8 mouse cellular contexts compared by ENCODE assay signal in the genomic region with DNA sequence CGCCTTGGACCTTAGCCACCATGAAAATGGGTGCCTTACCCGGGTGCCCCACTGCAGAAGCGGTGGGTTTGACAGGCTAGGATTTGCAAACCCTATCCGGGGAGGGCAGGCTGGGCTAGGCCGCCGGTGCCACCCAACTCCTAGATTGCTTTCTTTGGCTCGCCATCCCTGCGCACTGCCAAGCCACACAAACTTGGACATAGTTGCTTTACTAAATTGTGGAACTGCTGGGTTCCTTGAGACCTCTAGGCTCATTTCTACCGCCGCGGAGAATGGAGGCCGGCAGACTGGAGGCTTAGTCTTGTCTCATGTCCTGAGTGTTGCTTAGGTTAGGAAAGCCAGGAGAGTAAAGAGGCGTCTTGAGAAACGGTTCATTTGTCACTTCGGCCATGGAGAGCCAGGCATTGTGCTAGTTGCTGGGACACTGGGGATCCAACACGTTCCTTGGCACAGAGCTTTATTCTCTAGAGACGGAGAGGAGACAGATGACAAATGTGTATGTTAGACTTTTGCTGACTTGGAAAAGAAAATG. TPM values are rescaled to one million over a fixed set of nuclear protein-coding genes. Genes with fewer than 3 reads are reported as not detected.
DNase-seq lines count a peak whose midpoint lies in the region; ATAC-seq and TF ChIP-seq lines count a peak whose summit lies in the region.

No protein-coding gene starts in this region.

- TF ChIP-seq CTCF in cerebellum, adult 2 months (IDR thresholded peaks at IDR 0.05; ENCODE audit: borderline replicate concordance, insufficient read depth, low read depth, low read length): no peak
- TF ChIP-seq CTCF in testis, adult 2 months (IDR thresholded peaks at IDR 0.05; ENCODE audit: control insufficient read depth, insufficient read depth, insufficient replicate concordance, low read depth, low read length): no peak

- H3K4me1 ChIP-seq in cerebellum, adult 2 months (ENCODE audit: control insufficient read depth, insufficient read depth, low read length): no peaks in the 10 kb centered on the region; the same call in 1 of the 2 replicates
- peaks cover 6% of the 10 kb centered on the region for H3K4me1 ChIP-seq in testis, adult 2 months (ENCODE audit: control insufficient read depth, insufficient read depth, low read length)
- peaks cover 23% of the 10 kb centered on the region for H3K4me1 ChIP-seq in limb, embryonic 13.5 days
- peaks cover 9% of the 10 kb centered on the region; the same call in 1 of the 2 replicates for H3K4me1 ChIP-seq in stomach, embryonic 15.5 days

- no peak for ATAC-seq in limb, embryonic 13.5 days (ENCODE audit: low FRiP score, low read depth)
- no peak for ATAC-seq in stomach, embryonic 15.5 days (ENCODE audit: insufficient read depth, low FRiP score, low read depth)

- H3K4me2 ChIP-seq in limb, embryonic 13.5 days (replicated peaks): peak overlapping the region; percentile 91
- peak overlapping the region; percentile 66 for H3K4me2 ChIP-seq in stomach, embryonic 15.5 days

- peak overlapping the region; percentile 68 for H3K9ac ChIP-seq in limb, embryonic 13.5 days
- no peak overlapping the region for H3K9ac ChIP-seq in stomach, embryonic 15.5 days

- 77% methylated on average over 17 of the region's 17 CpGs for WGBS in cerebellum, adult 2 months
- 80% methylated on average over 17 of the region's 17 CpGs for WGBS in limb, embryonic 13.5 days
- 80% methylated on average over 17 of the region's 17 CpGs for WGBS in stomach, embryonic 15.5 days

- peak overlapping the region; percentile 83 for H3K27ac ChIP-seq in cerebellum, adult 2 months (ENCODE audit: insufficient read depth, low read length)
- H3K27ac ChIP-seq in testis, adult 2 months (ENCODE audit: control insufficient read depth, insufficient read depth, low read depth, low read length): peak overlapping the region; percentile 92
- peak overlapping the region; percentile 98 for H3K27ac ChIP-seq in limb, embryonic 13.5 days
- peak overlapping the region; percentile 97 for H3K27ac ChIP-seq in stomach, embryonic 15.5 days

- no peaks in the 10 kb centered on the region for H3K9me3 ChIP-seq in limb, embryonic 13.5 days
- H3K9me3 ChIP-seq in stomach, embryonic 15.5 days: no peaks in the 10 kb centered on the region

- no peak for DNase-seq in cerebellum, adult 2 months
- DNase-seq in cerebellum, postnatal 25 days: no peak
- no peak for DNase-seq in testis, postnatal 10 days (ENCODE audit: low spot score)
- no peak for DNase-seq in spleen, postnatal 36 days (ENCODE audit: low spot score in 2 of 2)
- no peak for DNase-seq in ovary, adult 18-20 months (ENCODE audit: low spot score)

- peaks cover 4% of the 10 kb centered on the region for H3K36me3 ChIP-seq in testis, adult 2 months (ENCODE audit: control insufficient read depth, insufficient read depth, low read length)
- H3K36me3 ChIP-seq in limb, embryonic 13.5 days: peaks cover 20% of the 10 kb centered on the region
- peaks cover 15% of the 10 kb centered on the region for H3K36me3 ChIP-seq in stomach, embryonic 15.5 days

- TF ChIP-seq POLR2A in cerebellum, adult 2 months (IDR thresholded peaks at IDR 0.05; ENCODE audit: borderline replicate concordance, insufficient read depth, low read length): no peak
- TF ChIP-seq POLR2A in testis, adult 2 months (IDR thresholded peaks at IDR 0.05; ENCODE audit: control insufficient read depth, low read depth, low read length): no peak

- no peaks in the 10 kb centered on the region for H3K27me3 ChIP-seq in cerebellum, adult 2 months (ENCODE audit: control insufficient read depth, insufficient read depth, low read length)
- H3K27me3 ChIP-seq in testis, adult 2 months (ENCODE audit: control insufficient read depth, insufficient read depth, low read length): no peaks in the 10 kb centered on the region
- peaks cover 3% of the 10 kb centered on the region; the same call in 1 of the 2 replicates for H3K27me3 ChIP-seq in limb, embryonic 13.5 days
- H3K27me3 ChIP-seq in stomach, embryonic 15.5 days (replicated peaks): no peaks in the 10 kb centered on the region

- H3K4me3 ChIP-seq in cerebellum, adult 2 months (replicated peaks; ENCODE audit: insufficient read depth, low read depth, low read length): peak overlapping the region; percentile 60
- H3K4me3 ChIP-seq in testis, adult 2 months (ENCODE audit: control insufficient read depth, low read depth, low read length): peak overlapping the region; percentile 86
- H3K4me3 ChIP-seq in limb, embryonic 13.5 days: peak overlapping the region; percentile 94
- H3K4me3 ChIP-seq in stomach, embryonic 15.5 days (replicated peaks): peak overlapping the region; percentile 69

RNA-seq across cellular contexts. Expression of a gene that starts 0.8 kb away (rescaled TPM):
- polyA plus RNA-seq in cerebellum, adult 2 months (2012; rRNA removed): 414 and 429 TPM in 2 replicates
- polyA plus RNA-seq in testis, adult 2 months (2012; rRNA removed): 159 and 193 TPM in 2 replicates
- 62.3 and 62.9 TPM in 2 replicates for polyA plus RNA-seq in limb, embryonic 13.5 days (2015; fragmentation: Nextera tagmentation; extraction: Ambion mirVana)
- polyA plus RNA-seq in stomach, embryonic 15.5 days (2015; fragmentation: Nextera tagmentation; extraction: Ambion mirVana): 48.5 and 51.4 TPM in 2 replicates

RNA-seq across cellular contexts. Expression of a gene that starts 31.1 kb away (rescaled TPM):
- 1.7 and 2.5 TPM in 2 replicates for polyA plus RNA-seq in cerebellum, adult 2 months (2012; rRNA removed)
- 2.3 and 3.6 TPM in 2 replicates for polyA plus RNA-seq in testis, adult 2 months (2012; rRNA removed)
- polyA plus RNA-seq in limb, embryonic 13.5 days (2015; fragmentation: Nextera tagmentation; extraction: Ambion mirVana): 123 and 133 TPM in 2 replicates
- 96.2 and 98.2 TPM in 2 replicates for polyA plus RNA-seq in stomach, embryonic 15.5 days (2015; fragmentation: Nextera tagmentation; extraction: Ambion mirVana)

RNA-seq across cellular contexts. Expression of a gene that starts 42.3 kb away (rescaled TPM):
- 0.82 and 1.5 TPM in 2 replicates for polyA plus RNA-seq in cerebellum, adult 2 months (2012; rRNA removed)
- polyA plus RNA-seq in testis, adult 2 months (2012; rRNA removed): 0.58 and 0.78 TPM in 2 replicates
- polyA plus RNA-seq in limb, embryonic 13.5 days (2015; fragmentation: Nextera tagmentation; extraction: Ambion mirVana): not detected in 2 replicates
- polyA plus RNA-seq in stomach, embryonic 15.5 days (2015; fragmentation: Nextera tagmentation; extraction: Ambion mirVana): 0.05 TPM in 1 of 2 replicates, not detected in the other

RNA-seq across cellular contexts. Expression of a gene that starts 57.6 kb away (rescaled TPM):
- 1.2 and 1.4 TPM in 2 replicates for polyA plus RNA-seq in cerebellum, adult 2 months (2012; rRNA removed)
- polyA plus RNA-seq in testis, adult 2 months (2012; rRNA removed): 7.0 and 8.6 TPM in 2 replicates
- 2.7 and 3.2 TPM in 2 replicates for polyA plus RNA-seq in limb, embryonic 13.5 days (2015; fragmentation: Nextera tagmentation; extraction: Ambion mirVana)
- 2.8 TPM in 2 replicates for polyA plus RNA-seq in stomach, embryonic 15.5 days (2015; fragmentation: Nextera tagmentation; extraction: Ambion mirVana)

Comparison
In these comparisons a context has a peak if more than half of its experiments do, and no peak if none do; other contexts are left out.
1. RNA of a gene that starts 31.1 kb away (polyA plus RNA-seq): 123 to 133 TPM in limb, embryonic 13.5 days and 96.2 to 98.2 TPM in stomach, embryonic 15.5 days; 2.3 to 3.6 TPM in testis, adult 2 months and 1.7 to 2.5 TPM in cerebellum, adult 2 months; every median in the first group is over 10 times any median in the second.
2. Peak in every context shown above with its lines, with median percentiles within 50 percentile points of each other: H3K27ac ChIP-seq and H3K4me3 ChIP-seq.